Mouse (Mus musculus) R1 (cell line): ENCODE results near the gene Dcun1d1.

ENCODE experiments used
- DNase-seq: peaks from one replicate; pipeline ENCODE4 v3.0.0-alpha.2; 2018; ENCODE audit warnings: low read depth, low spot score

Gene Dcun1d1

DNA sequence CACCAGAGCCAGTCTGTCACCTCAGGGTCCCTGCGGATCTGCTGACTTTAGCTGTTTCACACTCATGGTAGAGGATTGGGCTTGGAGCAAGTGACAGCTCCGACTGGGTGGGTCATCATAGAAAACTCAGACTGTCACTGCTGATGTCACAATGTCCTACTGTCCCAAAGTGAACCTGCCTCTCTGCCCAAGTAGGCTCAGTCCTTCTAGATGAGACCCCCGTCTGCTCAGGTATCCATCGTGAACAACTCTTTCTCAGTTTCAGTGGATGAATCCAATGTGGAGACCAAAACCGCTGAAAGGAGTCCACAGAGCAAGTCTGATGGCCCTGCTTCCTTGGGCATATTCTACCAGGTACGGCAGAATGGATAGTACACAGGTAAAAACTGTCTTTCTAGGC, at the start of gene Dcun1d1:
Dcun1d1 (minus strand) TSS at position 101 of the 400 bp plus-strand sequence.
- no peak for DNase-seq

- DNase-seq = no peak
Observed at GRCm38 (mm10) chr3:35986266-35986665, 49.0 kb upstream of the Dcun1d1 start.

- DNase-seq = peak; percentile 87
Observed at GRCm38 (mm10) chr3:35973551-35973950, 36.3 kb upstream of the Dcun1d1 start.

DNA sequence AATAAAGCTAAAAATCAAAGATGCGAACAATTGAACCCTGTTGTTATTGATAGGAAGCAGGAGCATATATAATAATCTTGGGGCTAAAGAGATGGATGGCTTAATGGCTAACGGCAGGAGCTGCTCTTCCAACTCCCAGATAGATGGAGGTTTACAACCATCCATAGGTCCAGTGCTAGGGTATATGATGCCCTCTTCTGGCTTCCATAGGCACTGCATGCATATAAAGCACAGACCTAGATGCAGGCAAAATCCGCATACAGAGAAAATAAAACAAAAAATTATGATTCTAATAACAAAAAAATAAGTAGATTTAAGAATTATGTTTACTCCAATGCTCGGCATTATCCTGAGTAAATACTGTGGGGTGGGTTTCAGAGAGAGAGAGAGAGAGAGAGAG, 35.7 kb upstream of the Dcun1d1 start:
- peak; percentile 69 for DNase-seq

DNA sequence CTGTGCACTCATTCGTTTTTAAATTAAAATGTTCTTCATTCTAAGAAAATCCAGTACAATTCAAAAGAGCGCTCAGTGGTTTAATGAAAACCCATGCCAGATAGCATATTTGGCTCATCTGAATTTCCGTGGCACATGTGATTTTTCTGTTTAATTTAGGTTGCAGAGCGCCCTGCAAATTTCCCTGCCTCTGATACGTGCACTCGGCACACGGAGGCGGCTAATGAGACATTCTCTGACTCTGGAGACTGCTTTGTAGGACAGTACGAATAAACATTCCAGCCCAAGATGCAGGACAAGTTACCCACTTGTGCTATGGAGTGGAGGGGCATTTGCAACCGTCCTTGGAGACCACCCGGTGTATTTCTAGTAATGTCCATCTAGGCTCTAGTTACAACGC, 33.9 kb upstream of the Dcun1d1 start:
- no peak for DNase-seq

- no peak for DNase-seq
Observed at GRCm38 (mm10) chr3:35970441-35970840, 33.2 kb upstream of the Dcun1d1 start.

GRCm38 (mm10) chr3:35967366-35967921, 30.2 kb upstream of the Dcun1d1 start:
- no peak for DNase-seq

- no peak for DNase-seq
Observed at GRCm38 (mm10) chr3:35966493-35966892, 29.2 kb upstream of the Dcun1d1 start.

GRCm38 (mm10) chr3:35964928-35965327, 27.7 kb upstream of the Dcun1d1 start:
- DNase-seq = no peak

DNA sequence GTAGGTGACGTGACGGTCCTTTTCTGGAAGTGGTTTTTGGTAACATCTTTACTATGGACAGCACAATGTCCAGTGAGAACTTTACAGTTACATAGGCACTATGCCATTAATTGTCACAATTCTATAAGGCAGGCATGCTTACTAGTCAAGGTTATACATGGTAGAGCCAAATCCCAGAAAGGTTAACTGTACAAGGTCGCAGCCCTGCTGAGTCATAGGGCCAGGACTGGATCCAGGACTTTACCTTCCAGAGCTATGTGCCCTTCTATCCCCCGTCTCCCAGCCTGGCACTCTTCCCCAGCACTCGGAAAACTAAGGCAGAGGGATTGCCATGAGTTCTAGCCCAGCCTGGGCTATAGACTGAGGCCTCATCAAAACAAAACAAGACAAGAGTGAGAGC, 26.7 kb upstream of the Dcun1d1 start:
- no peak for DNase-seq

GRCm38 (mm10) chr3:35963401-35963800, 26.2 kb upstream of the Dcun1d1 start:
- no peak for DNase-seq

- DNase-seq = no peak
Observed at GRCm38 (mm10) chr3:35962967-35963366, 25.7 kb upstream of the Dcun1d1 start.

- DNase-seq = peak; percentile 64
Observed at GRCm38 (mm10) chr3:35957230-35957629, 20.0 kb upstream of the Dcun1d1 start.

DNA sequence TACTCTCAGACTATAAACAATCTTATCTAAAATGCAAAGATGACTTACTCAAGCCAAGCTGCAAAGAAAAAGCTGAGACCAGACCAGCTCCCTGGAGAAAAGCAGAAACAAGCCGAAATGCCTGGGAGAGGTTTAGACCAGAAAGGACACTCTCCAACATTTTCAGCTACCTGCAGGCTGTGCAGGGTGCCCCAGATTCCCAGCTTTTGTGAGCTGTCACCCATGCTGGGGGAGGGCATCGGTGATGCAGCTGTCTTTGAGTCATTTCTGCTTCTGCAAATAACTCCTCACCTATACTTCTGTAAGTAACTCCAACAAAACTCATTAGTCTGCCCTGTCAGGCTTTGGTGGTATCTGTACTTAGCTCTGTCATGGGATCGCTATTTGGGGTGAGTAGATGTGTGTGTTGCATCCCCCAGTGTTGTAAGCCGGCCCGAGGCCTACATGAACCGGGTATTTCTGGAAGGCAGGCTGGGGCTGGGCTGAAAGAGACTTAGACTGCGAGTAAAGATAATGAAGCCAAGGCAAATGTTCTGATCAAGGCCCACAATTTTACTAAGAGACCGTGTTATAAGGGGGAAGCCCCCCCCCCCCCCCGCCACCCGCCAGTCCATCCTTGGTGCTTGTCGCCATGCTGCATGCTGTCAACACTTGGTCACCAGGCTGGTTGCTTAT, 17.8 kb upstream of the Dcun1d1 start:
- no peak for DNase-seq

GRCm38 (mm10) chr3:35953816-35954215, 16.6 kb upstream of the Dcun1d1 start:
- DNase-seq = no peak

GRCm38 (mm10) chr3:35953184-35953583, 15.9 kb upstream of the Dcun1d1 start:
- DNase-seq = no peak

DNA sequence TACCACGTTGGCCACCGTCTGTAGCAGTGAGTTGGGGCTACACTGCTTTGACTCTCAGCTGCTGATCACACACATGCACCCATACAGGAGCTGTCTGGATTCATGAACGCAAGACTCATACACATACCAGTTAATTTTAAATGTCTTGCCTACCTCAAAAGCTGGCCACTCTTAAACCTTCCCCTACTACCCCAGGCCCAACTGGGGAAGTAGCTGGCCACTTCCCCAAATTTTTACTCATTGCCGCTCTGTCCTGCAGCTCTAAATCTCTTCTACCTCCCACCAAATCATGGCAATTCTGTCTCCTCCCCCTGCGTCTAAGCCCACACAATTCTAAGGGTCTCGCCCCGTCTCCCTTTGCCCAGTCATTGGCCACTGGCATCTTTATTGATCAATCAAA, 11.0 kb upstream of the Dcun1d1 start:
- no peak for DNase-seq

GRCm38 (mm10) chr3:35940520-35941135, 3.4 kb upstream of the Dcun1d1 start:
- no peak for DNase-seq

- peak; percentile 73 for DNase-seq
Observed at GRCm38 (mm10) chr3:35940047-35940446, 2.8 kb upstream of the Dcun1d1 start.

DNA sequence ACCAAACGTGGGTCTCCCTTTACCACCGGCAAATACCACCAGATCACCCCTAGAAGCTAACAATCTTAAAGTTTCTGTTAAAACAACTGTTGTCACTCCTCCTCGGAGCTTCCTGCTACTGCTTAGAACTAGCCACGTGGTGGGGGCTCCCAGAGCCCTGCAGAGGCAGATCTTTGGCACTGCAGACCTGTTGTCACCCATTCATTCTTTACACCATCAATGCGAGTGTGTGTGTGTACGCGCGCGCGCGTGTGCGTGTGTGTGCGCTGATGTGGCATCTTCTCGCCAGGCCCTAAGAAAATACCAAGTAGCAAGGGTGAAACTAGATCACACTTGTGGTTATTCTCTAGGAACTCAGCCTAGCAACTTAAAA, 3.9 kb downstream of the Dcun1d1 start:
- peak; percentile 74 for DNase-seq

DNA sequence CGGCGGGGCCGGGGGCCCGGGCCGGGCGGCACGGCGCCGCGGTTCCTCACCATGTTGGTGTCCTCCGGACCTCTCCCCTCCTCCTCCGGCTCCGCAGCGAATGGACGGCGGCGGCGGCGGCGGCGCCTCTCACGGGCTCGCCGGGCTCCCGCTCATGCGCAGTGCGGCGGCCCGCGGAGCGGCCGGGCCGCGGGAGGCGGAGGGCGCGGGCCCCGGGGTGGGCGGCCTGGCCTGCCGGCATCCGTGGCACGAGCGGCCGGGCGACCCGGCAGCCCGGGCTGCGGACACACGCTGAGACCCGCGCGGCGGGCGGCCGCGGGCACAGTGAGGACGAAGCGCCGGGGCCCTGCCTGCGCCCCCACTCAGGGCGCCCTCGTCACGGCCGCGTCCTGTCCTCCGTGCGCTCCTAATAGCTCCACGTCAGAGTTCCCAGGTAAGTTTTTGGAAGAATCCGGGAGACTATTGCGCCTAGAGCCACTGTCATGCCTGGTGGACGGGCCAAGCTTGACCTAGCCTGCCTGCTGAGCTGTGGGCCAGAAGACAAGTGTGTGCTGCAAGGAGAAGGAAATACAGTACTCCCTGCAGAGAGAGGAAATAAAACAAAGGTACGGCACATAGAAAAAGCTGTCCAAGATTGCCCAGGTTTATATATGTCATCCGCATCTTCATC, 4.4 kb downstream of the Dcun1d1 start:
- DNase-seq = peak; percentile 66

GRCm38 (mm10) chr3:35931896-35932727, 5.1 kb downstream of the Dcun1d1 start:
- DNase-seq = peak; percentile 68
